Mouse (Mus musculus) brain, adult 2 months (tissue): ENCODE results near the gene Nipsnap1.

Source experiments
- DNase-seq: peaks from one replicate; pipeline ENCODE4 v3.0.0; 2011; ENCODE audit warnings: low read depth, low spot score

Gene Nipsnap1

GRCm38 (mm10) chr11:4873755-4874475 is at the start of gene Nipsnap1:
TSS of gene Nipsnap1 (plus strand) at chr11:4873951.
- peak; percentile 93 for DNase-seq

- peak; percentile 72 for DNase-seq
Observed at GRCm38 (mm10) chr11:4826152-4826778, 47.5 kb upstream of the Nipsnap1 start.

- DNase-seq = no peak
Observed at GRCm38 (mm10) chr11:4827340-4827739, 46.4 kb upstream of the Nipsnap1 start.

GRCm38 (mm10) chr11:4827916-4828315 is 45.8 kb upstream of the Nipsnap1 start:
- DNase-seq = peak; percentile 55

GRCm38 (mm10) chr11:4831066-4831465 is 42.7 kb upstream of the Nipsnap1 start:
- peak; percentile 44 for DNase-seq

GRCm38 (mm10) chr11:4833295-4833939 is 40.3 kb upstream of the Nipsnap1 start:
- no peak for DNase-seq

- DNase-seq = no peak
Observed at GRCm38 (mm10) chr11:4835436-4835835, 38.3 kb upstream of the Nipsnap1 start.

- DNase-seq = peak; percentile 78
Observed at GRCm38 (mm10) chr11:4836755-4837154, 37.0 kb upstream of the Nipsnap1 start.

- no peak for DNase-seq
Observed at GRCm38 (mm10) chr11:4837342-4837741, 36.4 kb upstream of the Nipsnap1 start.

- no peak for DNase-seq
Observed at GRCm38 (mm10) chr11:4838235-4838634, 35.5 kb upstream of the Nipsnap1 start.

- no peak for DNase-seq
Observed at GRCm38 (mm10) chr11:4840942-4841526, 32.7 kb upstream of the Nipsnap1 start.

- peak; percentile 33 for DNase-seq
Observed at GRCm38 (mm10) chr11:4848483-4849248, 25.1 kb upstream of the Nipsnap1 start.

- DNase-seq = peak; percentile 99
Observed at GRCm38 (mm10) chr11:4849258-4849943, 24.4 kb upstream of the Nipsnap1 start, which contains the start of gene Nf2. TSS of gene Nf2 (minus strand) at chr11:4849536.

GRCm38 (mm10) chr11:4850404-4850803 is 23.3 kb upstream of the Nipsnap1 start:
- no peak for DNase-seq

- DNase-seq = no peak
Observed at GRCm38 (mm10) chr11:4853021-4853420, 20.7 kb upstream of the Nipsnap1 start.

GRCm38 (mm10) chr11:4854181-4854580 is 19.6 kb upstream of the Nipsnap1 start:
- DNase-seq = no peak

- DNase-seq = no peak
Observed at GRCm38 (mm10) chr11:4858416-4858815, 15.3 kb upstream of the Nipsnap1 start.

- DNase-seq = no peak
Observed at GRCm38 (mm10) chr11:4860986-4861385, 12.8 kb upstream of the Nipsnap1 start.

GRCm38 (mm10) chr11:4861816-4862604 is 11.7 kb upstream of the Nipsnap1 start:
- DNase-seq = no peak

- no peak for DNase-seq
Observed at GRCm38 (mm10) chr11:4862730-4863129, 11.0 kb upstream of the Nipsnap1 start.
